ENCODE assay signal across 18 mouse cellular contexts in the genomic region with DNA sequence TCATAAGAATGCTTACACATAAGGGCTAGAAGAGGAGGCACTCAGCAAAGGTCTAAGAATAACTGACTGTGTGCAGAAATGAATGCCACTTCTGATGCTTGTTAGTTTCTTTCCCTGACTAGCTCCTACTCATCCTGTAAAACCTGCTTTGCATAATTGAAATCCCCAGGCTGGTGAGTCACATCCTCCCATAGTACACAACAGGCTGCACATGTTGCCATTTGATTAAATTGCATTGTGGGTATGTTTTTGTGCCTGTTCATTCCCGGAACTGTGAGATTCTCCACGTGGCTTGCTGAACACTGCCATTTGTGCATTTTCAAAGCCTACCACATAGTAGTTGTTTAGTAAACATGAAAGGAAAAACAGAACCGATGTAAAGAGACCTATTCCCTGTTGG.
DNase-seq lines count a peak whose midpoint lies in the region; ATAC-seq and TF ChIP-seq lines count a peak whose summit lies in the region.
"Had no signal": no experiment of that assay in that cellular context is flagged by ENCODE, and none has a peak within 500 bp of the region (broad histone marks: within the 10 kb centered on the region; RNA-seq: fewer than 3 reads in every experiment).

No protein-coding gene starts in this region.

- no peak for TF ChIP-seq POLR2A in embryonic fibroblast, embryonic 13.5 days (IDR thresholded peaks at IDR 0.05; ENCODE audit: low read depth, low read length)

- DNase-seq in embryonic facial prominence, embryonic 14.5 days (ENCODE audit: low spot score): peak; percentile 43
- DNase-seq in embryonic facial prominence, embryonic 10.5 days (ENCODE audit: low spot score): no peak
- DNase-seq in left cerebral cortex, adult 18-20 months (ENCODE audit: low spot score in 2 of 2): peak; percentile 16 to 38
- no peak for DNase-seq in left cerebral cortex, postnatal 10 days (ENCODE audit: extremely low spot score in 1 of 2, low spot score in 2 of 2)
- peak; percentile 54 for DNase-seq in telencephalon, adult 2 months (ENCODE audit: low read depth, low spot score)
- DNase-seq in heart, adult 9 months (ENCODE audit: low spot score in 2 of 2): no peak
- DNase-seq: adrenal gland, postnatal 36 days; heart, adult 18-20 months; heart, postnatal 14 days; kidney, adult 2 months; liver; lung, adult 2 months; thymus, postnatal 14 days had no signal

- no peak for TF ChIP-seq CTCF in embryonic fibroblast, embryonic 13.5 days (IDR thresholded peaks at IDR 0.05; ENCODE audit: borderline replicate concordance, insufficient read depth, low read length)

- intact Hi-C loops in left cerebral cortex, postnatal 10 days (cut with DNase I): no loop called here

- no peak for ATAC-seq in embryonic facial prominence, embryonic 14.5 days (ENCODE audit: low read depth)
- ATAC-seq in erythroid progenitor cell, adult 5-6 weeks (replicated peaks; ENCODE audit: low FRiP score, poor library complexity, severe bottlenecking): no peak
- ATAC-seq: activated CD4-positive, CD25-positive, alpha-beta regulatory T cell, adult 4 months; midbrain, embryonic 16.5 days had no signal

- H3K27me3 ChIP-seq in embryonic facial prominence, embryonic 14.5 days (replicated peaks; ENCODE audit: control insufficient read depth, insufficient read depth, low read length): no peaks in the 10 kb centered on the region
- H3K27me3 ChIP-seq in embryonic facial prominence, embryonic 10.5 days (replicated peaks; ENCODE audit: low read depth, poor library complexity, severe bottlenecking): no peaks in the 10 kb centered on the region
- H3K27me3 ChIP-seq: hindbrain, embryonic 15.5 days had no signal

- no peak overlapping the region for H3K9ac ChIP-seq in embryonic facial prominence, embryonic 14.5 days (ENCODE audit: low read depth, low read length)
- H3K9ac ChIP-seq: hindbrain, embryonic 15.5 days had no signal

- no peaks in the 10 kb centered on the region for H3K36me3 ChIP-seq in embryonic facial prominence, embryonic 14.5 days (ENCODE audit: control insufficient read depth, insufficient read depth, low read length)
- H3K36me3 ChIP-seq in embryonic facial prominence, embryonic 10.5 days (replicated peaks): no peaks in the 10 kb centered on the region
- H3K36me3 ChIP-seq: hindbrain, embryonic 15.5 days had no signal

- H3K27ac ChIP-seq in embryonic facial prominence, embryonic 14.5 days (replicated peaks; ENCODE audit: low read depth, low read length): no peak overlapping the region
- H3K27ac ChIP-seq in embryonic facial prominence, embryonic 10.5 days (replicated peaks): no peak overlapping the region
- H3K27ac ChIP-seq in embryonic fibroblast, embryonic 13.5 days (ENCODE audit: insufficient read depth, low read length): peak overlapping the region; percentile 78
- H3K27ac ChIP-seq: hindbrain, embryonic 15.5 days had no signal

- H3K9me3 ChIP-seq in embryonic facial prominence, embryonic 14.5 days (ENCODE audit: control insufficient read depth, low read length): no peaks in the 10 kb centered on the region
- no peaks in the 10 kb centered on the region for H3K9me3 ChIP-seq in embryonic facial prominence, embryonic 10.5 days
- H3K9me3 ChIP-seq: hindbrain, embryonic 15.5 days had no signal

- H3K4me3 ChIP-seq in embryonic facial prominence, embryonic 14.5 days (ENCODE audit: low read depth, low read length): no peak overlapping the region
- no peak overlapping the region for H3K4me3 ChIP-seq in embryonic facial prominence, embryonic 10.5 days
- H3K4me3 ChIP-seq in embryonic fibroblast, embryonic 13.5 days (ENCODE audit: insufficient read depth, low read length): no peak overlapping the region
- H3K4me3 ChIP-seq: hindbrain, embryonic 15.5 days had no signal

- 51% methylated on average over 3 of the region's 3 CpGs for WGBS in embryonic facial prominence, embryonic 14.5 days
- 74% methylated on average over 3 of the region's 3 CpGs for WGBS in embryonic facial prominence, embryonic 10.5 days

- no peaks in the 10 kb centered on the region for H3K4me1 ChIP-seq in embryonic facial prominence, embryonic 14.5 days (ENCODE audit: control insufficient read depth, insufficient read depth, low read length)
- H3K4me1 ChIP-seq in embryonic facial prominence, embryonic 10.5 days: no peaks in the 10 kb centered on the region
- H3K4me1 ChIP-seq in embryonic fibroblast, embryonic 13.5 days (ENCODE audit: control insufficient read depth, insufficient read depth, low read length): peaks cover 2% of the 10 kb centered on the region
- H3K4me1 ChIP-seq: hindbrain, embryonic 15.5 days had no signal

- no peak overlapping the region for H3K4me2 ChIP-seq in embryonic facial prominence, embryonic 14.5 days (ENCODE audit: low read depth, low read length)
- H3K4me2 ChIP-seq: hindbrain, embryonic 15.5 days had no signal

Comparison
In these comparisons a context has a peak if more than half of its experiments do, and no peak if none do; other contexts are left out.
1. DNase-seq: peak in embryonic facial prominence, embryonic 14.5 days (single experiment), left cerebral cortex, adult 18-20 months (2 of 2) and telencephalon, adult 2 months (single experiment); none in embryonic facial prominence, embryonic 10.5 days (single experiment), left cerebral cortex, postnatal 10 days (0 of 2) and heart, adult 9 months (0 of 2).